Mouse (Mus musculus): ENCODE results near the gene 8030474K03Rik. TPM values are rescaled to one million over a fixed set of nuclear protein-coding genes. Genes with fewer than 3 reads are reported as not detected.

The 8030474K03Rik gene
- not detected in 2 replicates for polyA plus RNA-seq (2016; fragmentation: Nextera tagmentation; extraction: Ambion mirVana)

DNA sequence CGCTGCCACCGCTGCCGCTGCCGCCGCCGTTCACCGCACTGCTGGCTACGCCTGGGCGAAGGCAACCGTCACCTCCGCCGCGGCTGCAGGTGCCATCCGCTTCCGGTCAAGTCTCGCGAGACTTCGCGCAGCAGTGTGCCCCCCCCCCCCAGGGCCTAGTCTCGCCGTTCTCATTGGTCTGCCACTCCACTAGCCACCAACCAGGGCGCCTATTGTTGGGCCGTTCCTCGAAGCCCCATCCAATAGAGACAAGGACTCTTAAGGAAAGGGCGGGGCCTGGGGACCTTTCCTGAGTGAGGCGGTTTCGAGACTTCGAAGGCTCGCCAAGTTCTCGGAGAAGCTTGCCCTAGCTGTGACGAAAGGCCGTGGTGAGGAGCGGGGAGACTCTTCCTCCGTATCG lies at the start of gene 8030474K03Rik, which contains the start of gene Gm4779:
Gene 8030474K03Rik, plus strand, starts transcription at position 315 of the 400 bp plus-strand sequence.
Gene Gm4779, minus strand, starts transcription at position 82 of the 400 bp plus-strand sequence.
- Histone ChIP-seq H3K27ac (no peak within 1 kb of the TSS), H3K36me3 (no peaks in the 10 kb centered on the region), H3K9me3 (no peaks in the 10 kb centered on the region), H3K4me3 (no peak within 1 kb of the TSS), H3K4me2 (replicated peaks) (no peak within 1 kb of the TSS), H3K27me3 (replicated peaks) (no peaks in the 10 kb centered on the region), H3K9ac (no peak within 1 kb of the TSS), H3K4me1 (no peaks in the 10 kb centered on the region)
- no peak for ATAC-seq (ENCODE audit: low FRiP score, low read depth)
- WGBS: 94% methylated on average over 35 of the region's 35 CpGs

GRCm38 (mm10) chrX:101750144-101750543 lies 44.3 kb upstream of the 8030474K03Rik start:
- ATAC-seq (ENCODE audit: low FRiP score, low read depth): no peak

GRCm38 (mm10) chrX:101754478-101754877 lies 40.0 kb upstream of the 8030474K03Rik start:
- Histone ChIP-seq H3K9ac (no peak overlapping the region), H3K27ac (no peak overlapping the region), H3K4me2 (replicated peaks) (no peak overlapping the region), H3K4me3 (no peak overlapping the region), H3K4me1 (no peaks in the 10 kb centered on the region), H3K9me3 (no peaks in the 10 kb centered on the region), H3K27me3 (replicated peaks) (no peaks in the 10 kb centered on the region; the same call in none of the 2 replicates), H3K36me3 (no peaks in the 10 kb centered on the region)
- WGBS: 79% methylated on average over 5 of the region's 5 CpGs
- ATAC-seq (ENCODE audit: low FRiP score, low read depth): no peak

More at GRCm38 (mm10) chrX:101750144-101750543, 44.3 kb upstream of the 8030474K03Rik start:
- Histone ChIP-seq H3K27me3 (replicated peaks) (no peaks in the 10 kb centered on the region; the same call in none of the 2 replicates), H3K27ac (no peak overlapping the region), H3K4me3 (no peak overlapping the region), H3K4me1 (no peaks in the 10 kb centered on the region), H3K9me3 (no peaks in the 10 kb centered on the region), H3K36me3 (no peaks in the 10 kb centered on the region), H3K4me2 (replicated peaks) (no peak overlapping the region), H3K9ac (no peak overlapping the region)
- WGBS: 36% methylated on average over 4 of the region's 4 CpGs

DNA sequence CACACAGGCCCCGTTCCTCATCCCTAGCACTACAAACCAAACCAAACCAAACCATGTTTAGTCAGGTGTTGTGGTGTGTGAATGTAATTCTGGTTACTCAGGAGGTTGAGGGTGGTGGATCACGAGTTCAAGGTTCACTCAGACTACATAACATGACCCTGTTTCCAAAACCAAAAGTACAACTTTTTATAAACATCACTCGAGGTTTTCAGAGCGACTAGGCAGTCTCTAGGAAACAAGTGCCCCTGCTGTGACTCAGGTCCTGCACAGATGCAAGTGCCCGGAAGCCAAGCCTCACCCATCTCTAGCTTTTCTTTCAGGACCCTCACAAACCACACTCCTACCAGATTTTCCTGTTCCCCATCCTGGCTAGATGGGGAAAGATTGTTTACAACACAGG lies 29.8 kb upstream of the 8030474K03Rik start:
- ATAC-seq (ENCODE audit: low FRiP score, low read depth): no peak
- peaks cover 3% of the 10 kb centered on the region; the same call in 1 of the 2 replicates for H3K27me3 ChIP-seq (replicated peaks)
- no peak overlapping the region for H3K4me3 ChIP-seq
- 77% methylated on average over 5 of the region's 5 CpGs for WGBS
- H3K4me2 ChIP-seq (replicated peaks): no peak overlapping the region
- no peak overlapping the region for H3K9ac ChIP-seq
- no peaks in the 10 kb centered on the region for H3K4me1 ChIP-seq
- no peaks in the 10 kb centered on the region for H3K9me3 ChIP-seq
- H3K36me3 ChIP-seq: no peaks in the 10 kb centered on the region
- H3K27ac ChIP-seq: no peak overlapping the region

DNA sequence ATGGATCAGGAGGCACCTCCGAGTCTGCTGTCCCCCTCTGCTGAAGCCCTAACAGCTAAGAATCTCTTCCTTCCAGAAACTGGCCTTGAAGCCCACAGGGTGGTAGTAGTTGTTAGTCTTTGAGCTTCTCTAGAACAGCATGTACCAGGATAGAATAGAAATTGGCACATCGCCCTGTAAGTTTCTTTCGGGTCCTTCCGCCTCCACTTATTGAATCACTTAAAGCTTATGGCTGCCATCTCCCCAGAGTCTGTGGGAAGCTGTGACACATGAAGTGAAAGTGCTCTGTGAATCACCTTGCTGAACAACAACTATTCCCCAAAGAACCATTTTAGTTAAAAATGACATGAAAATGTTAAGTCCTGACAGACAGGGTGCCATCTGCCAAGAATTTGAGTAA lies 29.3 kb upstream of the 8030474K03Rik start:
- no peak overlapping the region for H3K4me2 ChIP-seq (replicated peaks)
- H3K36me3 ChIP-seq: no peaks in the 10 kb centered on the region
- H3K27ac ChIP-seq: no peak overlapping the region
- no peak for ATAC-seq (ENCODE audit: low FRiP score, low read depth)
- no peak overlapping the region for H3K4me3 ChIP-seq
- H3K9me3 ChIP-seq: no peaks in the 10 kb centered on the region
- peaks cover 2% of the 10 kb centered on the region; the same call in 1 of the 2 replicates for H3K27me3 ChIP-seq (replicated peaks)
- no peak overlapping the region for H3K9ac ChIP-seq
- 90% methylated on average over 4 of the region's 4 CpGs for WGBS
- no peaks in the 10 kb centered on the region for H3K4me1 ChIP-seq

- Histone ChIP-seq H3K4me2 (replicated peaks) (no peak overlapping the region), H3K4me3 (no peak overlapping the region), H3K36me3 (no peaks in the 10 kb centered on the region), H3K9ac (no peak overlapping the region), H3K27ac (no peak overlapping the region), H3K4me1 (no peaks in the 10 kb centered on the region), H3K27me3 (replicated peaks) (no peaks in the 10 kb centered on the region; the same call in 1 of the 2 replicates), H3K9me3 (no peaks in the 10 kb centered on the region)
- ATAC-seq (ENCODE audit: low FRiP score, low read depth): no peak
- WGBS: 80% methylated on average over 7 of the region's 7 CpGs
These were observed 27.2 kb upstream of the 8030474K03Rik start for GRCm38 (mm10) chrX:101767280-101767679.

DNA sequence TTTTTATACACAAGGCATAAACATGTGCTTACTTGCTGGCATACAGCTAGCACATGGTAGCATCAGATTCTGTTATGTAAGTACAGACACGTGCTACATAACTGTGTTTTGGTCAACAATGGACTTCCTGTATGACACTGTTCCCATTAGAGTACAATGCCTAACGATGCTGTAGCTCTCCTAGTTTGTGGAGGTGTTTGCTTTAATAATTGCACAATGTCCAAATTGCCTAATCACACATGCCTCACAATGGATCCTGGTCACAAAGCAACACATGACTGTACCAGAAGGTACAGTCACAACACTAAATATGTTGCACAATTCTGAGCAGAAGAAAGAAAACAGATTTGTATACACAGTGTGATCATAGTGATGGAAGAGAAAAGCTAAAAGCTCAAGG lies 25.0 kb upstream of the 8030474K03Rik start:
- Histone ChIP-seq H3K4me2 (replicated peaks) (no peak overlapping the region), H3K27ac (no peak overlapping the region), H3K4me1 (no peaks in the 10 kb centered on the region), H3K9me3 (no peaks in the 10 kb centered on the region), H3K4me3 (no peak overlapping the region), H3K27me3 (replicated peaks) (no peaks in the 10 kb centered on the region), H3K36me3 (no peaks in the 10 kb centered on the region), H3K9ac (no peak overlapping the region)
- whole genome bisulfite sequencing: 66% methylated on average over 2 of the region's 2 CpGs
- no peak for ATAC-seq (ENCODE audit: low FRiP score, low read depth)

DNA sequence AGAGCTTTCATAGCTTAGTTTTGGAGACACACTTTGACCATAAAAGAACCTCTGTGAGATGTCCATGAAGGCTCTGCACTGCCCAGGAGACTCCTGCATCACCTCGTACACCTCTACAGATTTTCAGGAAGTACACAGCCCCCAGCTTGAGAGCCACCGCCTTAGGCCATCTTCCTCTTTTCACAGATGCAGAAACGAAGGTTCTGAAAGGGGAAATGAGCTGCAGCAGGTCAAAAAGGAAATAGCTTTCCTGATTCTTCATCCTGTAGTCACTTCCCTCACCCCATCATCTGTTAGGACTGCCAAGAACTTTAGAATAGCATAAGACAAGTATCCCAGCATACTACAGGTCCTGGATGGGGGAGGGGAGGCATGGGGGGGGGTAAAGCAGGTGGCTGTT lies 24.1 kb upstream of the 8030474K03Rik start:
- ATAC-seq (ENCODE audit: low FRiP score, low read depth): no peak
- Histone ChIP-seq H3K9me3 (no peaks in the 10 kb centered on the region), H3K4me3 (no peak overlapping the region), H3K27me3 (replicated peaks) (no peaks in the 10 kb centered on the region), H3K27ac (no peak overlapping the region), H3K4me2 (replicated peaks) (no peak overlapping the region), H3K9ac (no peak overlapping the region), H3K4me1 (no peaks in the 10 kb centered on the region), H3K36me3 (no peaks in the 10 kb centered on the region)
- WGBS: 67% methylated on average over 3 of the region's 3 CpGs

DNA sequence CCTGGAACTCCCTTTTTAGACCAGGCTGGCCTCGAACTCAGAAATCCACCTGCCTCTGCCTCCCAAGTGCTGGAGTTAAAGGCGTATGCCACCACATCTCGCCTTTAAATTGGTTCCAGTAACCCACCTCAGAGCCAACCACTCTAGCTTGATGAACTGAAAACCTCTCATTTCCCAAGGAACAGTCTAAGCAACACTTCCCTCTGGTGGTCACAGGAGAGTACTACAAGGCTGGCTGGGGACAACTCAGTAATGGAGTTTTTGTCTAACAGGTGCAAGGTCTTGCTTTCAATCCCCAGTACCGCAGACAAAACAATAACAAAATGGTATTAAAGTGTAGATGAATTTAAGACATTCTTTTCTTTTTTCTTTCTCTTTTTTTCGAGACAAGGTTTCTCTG lies 22.4 kb upstream of the 8030474K03Rik start:
- Histone ChIP-seq H3K9me3 (no peaks in the 10 kb centered on the region), H3K9ac (no peak overlapping the region), H3K4me2 (replicated peaks) (no peak overlapping the region), H3K4me1 (no peaks in the 10 kb centered on the region), H3K27me3 (replicated peaks) (no peaks in the 10 kb centered on the region), H3K36me3 (no peaks in the 10 kb centered on the region), H3K27ac (no peak overlapping the region), H3K4me3 (no peak overlapping the region)
- 38% methylated on average over 5 of the region's 5 CpGs for WGBS
- no peak for ATAC-seq (ENCODE audit: low FRiP score, low read depth)

- WGBS: 28% methylated on average over 4 of the region's 4 CpGs
- ATAC-seq (ENCODE audit: low FRiP score, low read depth): no peak
- no peak overlapping the region for H3K4me2 ChIP-seq (replicated peaks)
These were observed 2.9 kb upstream of the 8030474K03Rik start for GRCm38 (mm10) chrX:101791551-101791950.

DNA sequence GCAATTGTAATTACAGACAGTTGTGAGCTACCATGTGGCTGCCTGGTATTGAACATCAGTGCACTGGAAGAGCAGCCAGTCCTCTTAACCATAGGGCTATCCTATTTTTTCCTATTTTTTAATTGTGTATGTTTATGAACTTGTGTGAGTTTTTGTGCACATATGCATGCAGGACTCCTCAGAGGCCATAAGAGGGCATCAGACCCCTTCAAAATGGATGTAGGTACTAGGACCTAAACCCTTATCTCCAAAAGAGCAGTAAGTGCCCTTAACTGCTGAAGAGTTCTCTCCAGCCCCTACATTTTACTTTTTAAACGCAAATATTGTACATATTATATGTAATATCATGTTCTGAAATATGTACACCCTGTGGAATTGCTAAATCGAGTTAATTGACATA lies 11.1 kb downstream of the 8030474K03Rik start:
- Histone ChIP-seq H3K4me2 (replicated peaks) (no peak overlapping the region), H3K27me3 (replicated peaks) (no peaks in the 10 kb centered on the region), H3K27ac (no peak overlapping the region), H3K9ac (no peak overlapping the region), H3K36me3 (no peaks in the 10 kb centered on the region), H3K4me3 (no peak overlapping the region), H3K4me1 (no peaks in the 10 kb centered on the region), H3K9me3 (no peaks in the 10 kb centered on the region)
- no peak for ATAC-seq (ENCODE audit: low FRiP score, low read depth)
- 36% methylated on average over 2 of the region's 2 CpGs for WGBS

More at GRCm38 (mm10) chrX:101791551-101791950, 2.9 kb upstream of the 8030474K03Rik start:
- H3K27me3 ChIP-seq (replicated peaks): no peaks in the 10 kb centered on the region
- H3K36me3 ChIP-seq: no peaks in the 10 kb centered on the region
- no peak overlapping the region for H3K4me3 ChIP-seq
- H3K4me1 ChIP-seq: no peaks in the 10 kb centered on the region
- H3K27ac ChIP-seq: no peak overlapping the region
- H3K9me3 ChIP-seq: no peaks in the 10 kb centered on the region
- H3K9ac ChIP-seq: no peak overlapping the region

DNA sequence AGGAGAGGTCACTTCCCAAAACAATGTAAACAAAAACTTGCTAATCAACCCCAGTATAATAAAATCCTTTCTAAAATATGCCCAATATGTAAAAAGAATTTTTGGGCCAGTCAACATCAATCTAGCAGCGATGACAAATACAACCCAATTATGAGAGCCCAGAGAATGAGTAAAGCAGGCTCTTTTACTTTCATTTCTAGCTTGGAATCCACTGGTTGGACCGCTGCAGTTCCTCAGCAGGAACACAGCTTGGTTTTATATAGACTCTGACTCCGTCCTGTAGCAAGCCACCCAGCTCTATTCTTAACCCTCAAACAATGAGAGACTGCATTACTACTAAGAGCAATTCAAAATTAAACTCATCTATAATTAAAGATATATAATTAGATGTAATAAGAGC lies 17.3 kb downstream of the 8030474K03Rik start:
- Histone ChIP-seq H3K36me3 (no peaks in the 10 kb centered on the region), H3K4me2 (replicated peaks) (no peak overlapping the region), H3K27ac (no peak overlapping the region), H3K4me3 (no peak overlapping the region), H3K9me3 (no peaks in the 10 kb centered on the region), H3K4me1 (no peaks in the 10 kb centered on the region), H3K9ac (no peak overlapping the region), H3K27me3 (replicated peaks) (no peaks in the 10 kb centered on the region; the same call in 1 of the 2 replicates)
- WGBS: 62% methylated on average over 3 of the region's 3 CpGs
- no peak for ATAC-seq (ENCODE audit: low FRiP score, low read depth)

DNA sequence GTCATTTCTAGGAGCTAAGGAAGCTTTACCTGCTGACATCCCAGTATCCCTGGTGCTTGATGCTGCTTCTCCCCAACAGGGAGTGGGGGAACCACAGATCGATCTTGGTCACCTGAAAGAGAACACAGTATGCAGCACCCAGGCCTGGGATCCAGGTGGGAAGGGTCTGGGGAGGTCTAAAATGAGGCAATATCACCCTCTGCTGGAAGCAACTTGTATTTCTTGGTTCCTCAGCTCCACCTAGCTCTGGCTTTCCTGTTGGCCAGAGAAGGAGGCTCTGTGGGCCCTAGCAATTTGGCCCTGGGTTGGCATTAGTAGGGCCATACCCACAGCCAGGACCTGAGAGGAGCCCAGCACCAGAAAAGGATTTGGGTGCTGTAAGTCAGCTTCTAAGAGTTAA lies 24.7 kb downstream of the 8030474K03Rik start:
- no peak overlapping the region for H3K27ac ChIP-seq
- H3K4me1 ChIP-seq: no peaks in the 10 kb centered on the region
- no peak overlapping the region for H3K4me3 ChIP-seq
- H3K27me3 ChIP-seq (replicated peaks): no peaks in the 10 kb centered on the region; the same call in 1 of the 2 replicates
- H3K9ac ChIP-seq: no peak overlapping the region
- no peak for ATAC-seq (ENCODE audit: low FRiP score, low read depth)
- no peaks in the 10 kb centered on the region for H3K9me3 ChIP-seq
- WGBS: 79% methylated on average over 1 of the region's 1 CpGs
- no peak overlapping the region for H3K4me2 ChIP-seq (replicated peaks)
- no peaks in the 10 kb centered on the region for H3K36me3 ChIP-seq

Data from neural tube, embryonic 12.5 days (tissue).